Mouse (Mus musculus) limb, embryonic 14.5 days (tissue): ENCODE results near the gene E2f2. TPM values are rescaled to one million over a fixed set of nuclear protein-coding genes. Genes with fewer than 3 reads are reported as not detected.

Experiments used
- ATAC-seq: fragments of 200-750 bp; cut with Nextera tagmentation; 2 replicates; pipeline ENCODE4 v1.8.0; 2017; ENCODE audit warnings: low read depth, moderate number of reproducible peaks, moderate TSS enrichment; ENCODE audit not compliant: low FRiP score
- DNase-seq: peaks from one replicate; pipeline ENCODE4 v3.0.0-alpha.2; 2015; ENCODE audit warnings: low spot score
- H3K27ac ChIP-seq: fragments of 300-500 bp; sonication (generic); replicated peaks from 2 replicates; pipeline ENCODE4 v1.5.1; 2014; ENCODE audit warnings: low read depth, mild to moderate bottlenecking, low read length, moderate library complexity, mixed read lengths
- H3K27me3 ChIP-seq: fragments of 300-500 bp; sonication (generic); 2 replicates; pipeline ENCODE4 v1.6.1; 2014; ENCODE audit warnings: low read length, mixed read lengths; ENCODE audit not compliant: control insufficient read depth, insufficient read depth
- H3K36me3 ChIP-seq: fragments of 300-500 bp; sonication (generic); 2 replicates; pipeline ENCODE4 v1.6.1; 2014; ENCODE audit warnings: mild to moderate bottlenecking, low read length, moderate library complexity, mixed read lengths; ENCODE audit not compliant: control insufficient read depth, insufficient read depth
- H3K4me1 ChIP-seq: fragments of 300-500 bp; sonication (generic); 2 replicates; pipeline ENCODE4 v1.6.1; 2014; ENCODE audit warnings: antibody characterized with exemption, low read length, mixed read lengths; ENCODE audit not compliant: control insufficient read depth, insufficient read depth
- H3K4me2 ChIP-seq: fragments of 300-500 bp; sonication (generic); replicated peaks from 2 replicates; pipeline ENCODE4 v1.6.1; 2014; ENCODE audit warnings: low read depth, mild to moderate bottlenecking, low read length, moderate library complexity; ENCODE audit not compliant: severe bottlenecking
- H3K4me3 ChIP-seq: fragments of 300-500 bp; sonication (generic); replicated peaks from 2 replicates; pipeline ENCODE4 v1.5.1; 2014; ENCODE audit warnings: low read length
- H3K9ac ChIP-seq: fragments of 300-500 bp; sonication (generic); 2 replicates; pipeline ENCODE4 v1.6.1; 2014; ENCODE audit warnings: mild to moderate bottlenecking, low read depth, low read length, moderate library complexity; ENCODE audit not compliant: severe bottlenecking
- H3K9me3 ChIP-seq: fragments of 300-500 bp; sonication (generic); 2 replicates; pipeline ENCODE4 v1.6.1; 2016; ENCODE audit warnings: low read length; ENCODE audit not compliant: control insufficient read depth
- POLR2A ChIP-seq: fragments of 200-500 bp; IDR thresholded peaks from 2 replicates; pipeline ENCODE4 v1.8.0; 2012; ENCODE audit warnings: inconsistent platforms, mild to moderate bottlenecking, moderate library complexity, borderline replicate concordance; ENCODE audit not compliant: insufficient read depth, insufficient read length; ENCODE audit errors: extremely low read depth
- WGBS: fragments of 180-500 bp; shearing (Covaris S2); extraction: QIAGEN DNeasy Blood & Tissue Kit; methylation state at CpG from one replicate; pipeline ENCODE4 v1.1.7; 2014; 5-methylcytosine and 5-hydroxymethylcytosine counted together
- polyA plus RNA-seq, 2 experiments: library from polyadenylated mRNA; depleted of rRNA in 1 of 2; stranded (reverse) in 1 of 2; unstranded in 1 of 2; fragments of >200 nt; fragmentation: Nextera tagmentation in 1 of 2; extraction: Ambion mirVana in 1 of 2; gene quantifications; 2 replicates each; pipeline versions ENCODE4 v1.2.1 to v1.2.3; 2012 to 2014

Gene E2f2
- polyA plus RNA-seq, 2 experiments: 6.8 to 8.9 TPM

- no peak for TF ChIP-seq POLR2A
- H3K9me3 ChIP-seq: no peaks in the 10 kb centered on the region
- no peak overlapping the region for H3K4me2 ChIP-seq
- H3K27ac ChIP-seq: no peak overlapping the region
- H3K36me3 ChIP-seq: peaks cover 47% of the 10 kb centered on the region
- no peak overlapping the region for H3K4me3 ChIP-seq
- WGBS: 84% methylated on average over 6 of the region's 6 CpGs
- no peaks in the 10 kb centered on the region for H3K4me1 ChIP-seq
- ATAC-seq: no peak
- H3K9ac ChIP-seq: no peak overlapping the region
- no peaks in the 10 kb centered on the region for H3K27me3 ChIP-seq
- DNase-seq: no peak
Measured at GRCm38 (mm10) chr4:136188973-136189737, 17.0 kb downstream of the E2f2 start.

- Histone ChIP-seq H3K9me3 (no peaks in the 10 kb centered on the region), H3K4me2 (no peak overlapping the region), H3K27me3 (no peaks in the 10 kb centered on the region), H3K36me3 (peaks cover 44% of the 10 kb centered on the region), H3K27ac (no peak overlapping the region), H3K4me1 (no peaks in the 10 kb centered on the region), H3K9ac (no peak overlapping the region), H3K4me3 (no peak overlapping the region)
- TF ChIP-seq POLR2A: no peak
- no peak for ATAC-seq
- WGBS: 83% methylated on average over 8 of the region's 8 CpGs
- no peak for DNase-seq
Measured at GRCm38 (mm10) chr4:136189912-136190311, 17.7 kb downstream of the E2f2 start.

GRCm38 (mm10) chr4:136193571-136193970 is 21.4 kb downstream of the E2f2 start:
- no peaks in the 10 kb centered on the region for H3K4me1 ChIP-seq
- no peak overlapping the region for H3K4me2 ChIP-seq
- WGBS: 71% methylated on average over 3 of the region's 3 CpGs
- ATAC-seq (no peak), DNase-seq (no peak)
- H3K4me3 ChIP-seq: no peak overlapping the region
- H3K36me3 ChIP-seq: peaks cover 27% of the 10 kb centered on the region
- no peak for TF ChIP-seq POLR2A
- H3K9ac ChIP-seq: no peak overlapping the region
- H3K9me3 ChIP-seq: no peaks in the 10 kb centered on the region
- H3K27ac ChIP-seq: no peak overlapping the region
- H3K27me3 ChIP-seq: no peaks in the 10 kb centered on the region

- Histone ChIP-seq H3K27ac (no peak overlapping the region), H3K9ac (no peak overlapping the region), H3K27me3 (no peaks in the 10 kb centered on the region), H3K36me3 (peaks cover 18% of the 10 kb centered on the region), H3K4me2 (no peak overlapping the region), H3K4me1 (no peaks in the 10 kb centered on the region), H3K4me3 (no peak overlapping the region), H3K9me3 (no peaks in the 10 kb centered on the region)
- no peak for TF ChIP-seq POLR2A
- WGBS: 47% methylated on average over 7 of the region's 7 CpGs
- ATAC-seq: no peak
- no peak for DNase-seq
Measured at GRCm38 (mm10) chr4:136195029-136195428, 22.8 kb downstream of the E2f2 start.

- Histone ChIP-seq H3K27me3 (no peaks in the 10 kb centered on the region), H3K9me3 (no peaks in the 10 kb centered on the region), H3K27ac (no peak overlapping the region), H3K4me3 (no peak overlapping the region), H3K36me3 (peaks cover 16% of the 10 kb centered on the region), H3K4me2 (no peak overlapping the region), H3K4me1 (no peaks in the 10 kb centered on the region), H3K9ac (no peak overlapping the region)
- 32% methylated on average over 9 of the region's 9 CpGs for WGBS
- ATAC-seq (no peak), DNase-seq (no peak)
- TF ChIP-seq POLR2A: no peak
Measured at GRCm38 (mm10) chr4:136195629-136196028, 23.4 kb downstream of the E2f2 start.
